Mouse (Mus musculus) MEL (cell line): ENCODE results near the gene F8. TPM values are rescaled to one million over a fixed set of nuclear protein-coding genes. Genes with fewer than 3 reads are reported as not detected.
A peak's percentile ranks its signal among the peaks of the same experiment; 100 is the strongest.

Source experiments
- DNase-seq: peaks from one replicate; pipeline ENCODE4 v3.0.0; 2011; ENCODE audit warnings: low read depth, low spot score
- H3K27ac ChIP-seq: 2 replicates; pipeline ENCODE4 v1.5.1; 2012; ENCODE audit warnings: low read depth, mild to moderate bottlenecking, control low read depth, low read length, moderate library complexity; ENCODE audit not compliant: control insufficient read depth
- H3K27me3 ChIP-seq, 2 experiments: fragments of 150-350 bp in 1 of 2; sonication (generic) in 1 of 2; 2 replicates each; pipeline ENCODE4 v1.6.1; 2012; ENCODE audit warnings: low read length in 2 of 2, mild to moderate bottlenecking in 2 of 2, improper control_type of control experiment in 1 of 2, moderate library complexity in 1 of 2; ENCODE audit not compliant: insufficient read depth in 2 of 2, control insufficient read depth in 1 of 2
- H3K36me3 ChIP-seq, 2 experiments: 2 replicates each; pipeline ENCODE4 v1.6.1; 2012 to 2014; ENCODE audit warnings: low read length in 2 of 2, improper control_type of control experiment in 1 of 2, inconsistent platforms in 1 of 2, mild to moderate bottlenecking in 1 of 2; ENCODE audit not compliant: insufficient read depth in 2 of 2, control insufficient read depth in 1 of 2
- H3K4me1 ChIP-seq, 2 experiments: fragments of 150-350 bp in 1 of 2; sonication (generic) in 1 of 2; 2 replicates each; pipeline ENCODE4 v1.6.1; 2012; ENCODE audit warnings: low read length in 2 of 2, improper control_type of control experiment in 1 of 2, mild to moderate bottlenecking in 1 of 2; ENCODE audit not compliant: insufficient read depth in 2 of 2, control insufficient read depth in 1 of 2
- H3K4me3 ChIP-seq, 2 experiments: fragments of 150-350 bp in 1 of 2; sonication (generic) in 1 of 2; 2 replicates each; pipeline ENCODE4 v1.5.1; 2012; ENCODE audit warnings: low read depth in 2 of 2, low read length in 2 of 2, mild to moderate bottlenecking in 2 of 2, moderate library complexity in 2 of 2, control low read depth in 1 of 2, improper control_type of control experiment in 1 of 2; ENCODE audit not compliant: control insufficient read depth in 1 of 2, insufficient read depth in 1 of 2
- H3K79me2 ChIP-seq: 2 replicates; pipeline ENCODE4 v1.6.1; 2012; ENCODE audit warnings: mild to moderate bottlenecking, low read length, moderate library complexity; ENCODE audit not compliant: control insufficient read depth, poor library complexity, insufficient read depth
- H3K9ac ChIP-seq: 2 replicates; pipeline ENCODE4 v1.6.1; 2012; ENCODE audit warnings: low read depth, mild to moderate bottlenecking, control low read depth, low read length, moderate library complexity; ENCODE audit not compliant: control insufficient read depth, poor library complexity, severe bottlenecking
- H3K9me3 ChIP-seq: fragments of 150-350 bp; sonication (generic); replicated peaks from 2 replicates; pipeline ENCODE4 v1.6.1; 2012; ENCODE audit warnings: mild to moderate bottlenecking, low read length, improper control_type of control experiment, moderate library complexity; ENCODE audit not compliant: insufficient read depth
- CHD1 ChIP-seq: IDR thresholded peaks from 2 replicates; pipeline ENCODE4 v1.6.1; 2012; ENCODE audit warnings: low read depth, mild to moderate bottlenecking, inconsistent platforms, low read length, improper control_type of control experiment
- CHD2 ChIP-seq: IDR thresholded peaks from 2 replicates; pipeline ENCODE4 v1.6.1; 2011; ENCODE audit warnings: low read length, improper control_type of control experiment
- ELF1 ChIP-seq: IDR thresholded peaks from 2 replicates; pipeline ENCODE4 v1.6.1; 2014; ENCODE audit warnings: low read depth, mild to moderate bottlenecking, inconsistent platforms, low read length, improper control_type of control experiment, moderate library complexity
- EP300 ChIP-seq, 2 experiments: IDR thresholded peaks; 2 replicates each; pipeline ENCODE4 v1.6.1; 2011; ENCODE audit warnings: improper control_type of control experiment in 2 of 2, low read length in 2 of 2, low read depth in 1 of 2, mild to moderate bottlenecking in 1 of 2
- KAT2A ChIP-seq: conservative IDR thresholded peaks from 2 replicates; pipeline ENCODE4 v1.6.1; 2012; ENCODE audit warnings: low read depth, low read length, improper control_type of control experiment, inconsistent platforms
- MAFK ChIP-seq: IDR thresholded peaks from 2 replicates; pipeline ENCODE4 v1.6.1; 2011; ENCODE audit warnings: low read depth, mild to moderate bottlenecking, low read length, improper control_type of control experiment, borderline replicate concordance
- MEF2A ChIP-seq: IDR thresholded peaks from 2 replicates; pipeline ENCODE4 v1.6.1; 2014; ENCODE audit warnings: low read depth, mild to moderate bottlenecking, inconsistent platforms, low read length, improper control_type of control experiment; ENCODE audit not compliant: poor library complexity, insufficient replicate concordance, severe bottlenecking; ENCODE audit errors: extremely low read depth
- MYC ChIP-seq: IDR thresholded peaks from 2 replicates; pipeline ENCODE4 v1.6.1; 2011; ENCODE audit warnings: low read depth, mild to moderate bottlenecking, low read length, improper control_type of control experiment, moderate library complexity
- NELFE ChIP-seq: IDR thresholded peaks from 2 replicates; pipeline ENCODE4 v1.6.1; 2011; ENCODE audit warnings: low read depth, low read length, improper control_type of control experiment
- NRF1 ChIP-seq: IDR thresholded peaks from 2 replicates; pipeline ENCODE4 v1.6.1; 2014; ENCODE audit warnings: low read depth, mild to moderate bottlenecking, inconsistent platforms, low read length, improper control_type of control experiment, moderate library complexity; ENCODE audit not compliant: poor library complexity, insufficient read depth, severe bottlenecking
- POLR2A ChIP-seq, 2 experiments: IDR thresholded peaks; 2 replicates each; pipeline ENCODE4 v1.6.1; 2011 to 2012; ENCODE audit warnings: low read length in 2 of 2, mild to moderate bottlenecking in 2 of 2, control low read depth in 1 of 2, improper control_type of control experiment in 1 of 2, low read depth in 1 of 2, moderate library complexity in 1 of 2; ENCODE audit not compliant: control insufficient read depth in 1 of 2, insufficient read depth in 1 of 2, poor library complexity in 1 of 2
- POLR2AphosphoS2 ChIP-seq: IDR thresholded peaks from 2 replicates; pipeline ENCODE4 v1.6.1; 2011; ENCODE audit warnings: low read length, improper control_type of control experiment
- RAD21 ChIP-seq: IDR thresholded peaks from 2 replicates; pipeline ENCODE4 v1.6.1; 2011; ENCODE audit warnings: mild to moderate bottlenecking, low read depth, low read length, improper control_type of control experiment
- SIN3A ChIP-seq: IDR thresholded peaks from 2 replicates; pipeline ENCODE4 v1.6.1; 2012; ENCODE audit warnings: low read length, improper control_type of control experiment, inconsistent platforms
- TAL1 ChIP-seq: IDR thresholded peaks from 2 replicates; pipeline ENCODE4 v1.6.1; 2012; ENCODE audit warnings: mild to moderate bottlenecking, inconsistent platforms, low read length, moderate library complexity, mixed read lengths
- TBP ChIP-seq: IDR thresholded peaks from 2 replicates; pipeline ENCODE4 v1.8.0; 2011; ENCODE audit warnings: low read depth, low read length, improper control_type of control experiment
- TCF12 ChIP-seq: IDR thresholded peaks from 2 replicates; pipeline ENCODE4 v1.6.1; 2014; ENCODE audit warnings: low read depth, mild to moderate bottlenecking, inconsistent platforms, low read length, improper control_type of control experiment, moderate library complexity
- USF1 ChIP-seq: IDR thresholded peaks from 2 replicates; pipeline ENCODE4 v1.6.1; 2014; ENCODE audit warnings: low read depth, mild to moderate bottlenecking, inconsistent platforms, low read length, improper control_type of control experiment, moderate library complexity
- ZKSCAN1 ChIP-seq: IDR thresholded peaks from 2 replicates; pipeline ENCODE4 v1.6.1; 2012; ENCODE audit warnings: low read depth, mild to moderate bottlenecking, inconsistent platforms, low read length, improper control_type of control experiment, moderate library complexity
- ZMIZ1 ChIP-seq: IDR thresholded peaks from 2 replicates; pipeline ENCODE4 v1.6.1; 2012; ENCODE audit warnings: low read depth, mild to moderate bottlenecking, inconsistent platforms, low read length, improper control_type of control experiment, moderate library complexity
- ZNF384 ChIP-seq: IDR thresholded peaks from 2 replicates; pipeline ENCODE4 v1.6.1; 2012; ENCODE audit warnings: low read depth, mild to moderate bottlenecking, inconsistent platforms, low read length, improper control_type of control experiment
- polyA plus RNA-seq, 2 experiments: library from polyadenylated mRNA; stranded (reverse) in 1 of 2; unstranded in 1 of 2; fragments of >175 nt in 1 of 2; fragments of >200 nt in 1 of 2; gene quantifications; 2 replicates each; pipeline versions ENCODE4 v1.2.1 to v1.2.4; 2012; ENCODE audit warnings: low replicate concordance in 2 of 2, low read depth in 1 of 2; ENCODE audit not compliant: insufficient read length in 2 of 2, insufficient read depth in 1 of 2, missing spikeins in 1 of 2
- total RNA-seq: library from RNA; depleted of rRNA; stranded (reverse); fragments of 300-350 nt; gene quantifications from 2 replicates; pipeline ENCODE4 v1.2.3, GENCODE M21; 2012

F8 gene
- total and polyA plus RNA-seq, 3 experiments: 0.65 to 0.67 TPM; not detected in 1

- no peaks in the 10 kb centered on the region for H3K79me2 ChIP-seq
- no peaks in the 10 kb centered on the region for H3K27me3 ChIP-seq
- no peak overlapping the region for H3K4me3 ChIP-seq
- H3K9ac ChIP-seq: no peak overlapping the region
- TF ChIP-seq EP300 (IDR thresholded peaks at IDR 0.05; ENCODE audit: low read depth in 1 of 2, low read length in 2 of 2) (0 out of 4 replicates have a peak, but pooled peaks of 1 of the 2 experiments have one; percentile 8), ZNF384 (0 out of 2 replicates have a peak, but pooled peaks have one; percentile 38), POLR2AphosphoS2 (no peak), RAD21 (no peak), NRF1 (no peak), MAFK (peak; percentile 35; the same call in 1 of the 2 replicates), TAL1 (peak; percentile 44; the same call in 1 of the 2 replicates), CHD1 (no peak), ZMIZ1 (no peak), ZKSCAN1 (no peak)
- no peaks in the 10 kb centered on the region; a peak in 1 of 4 replicates for H3K4me1 ChIP-seq
- H3K9me3 ChIP-seq: no peaks in the 10 kb centered on the region
- DNase-seq: peak; percentile 53
- H3K36me3 ChIP-seq: peaks cover 0 to 5% of the 10 kb centered on the region in 2 experiments; a peak in 2 of 4 replicates
- H3K27ac ChIP-seq: no peak overlapping the region
These were observed 244.7 kb downstream of the F8 start for GRCm38 (mm10) chrX:75137729-75138128.

- no peak for DNase-seq
- Histone ChIP-seq H3K4me1 (no peaks in the 10 kb centered on the region; a peak in 1 of 4 replicates), H3K9ac (no peak overlapping the region), H3K9me3 (no peaks in the 10 kb centered on the region), H3K27me3 (no peaks in the 10 kb centered on the region), H3K79me2 (no peaks in the 10 kb centered on the region), H3K27ac (no peak overlapping the region), H3K36me3 (peaks cover 0 to 5% of the 10 kb centered on the region in 2 experiments; a peak in 2 of 4 replicates), H3K4me3 (no peak overlapping the region)
- no peak for TF ChIP-seq CHD2
These were observed 245.5 kb downstream of the F8 start for GRCm38 (mm10) chrX:75136938-75137337.

- peak; percentile 90 for DNase-seq
- Histone ChIP-seq H3K27ac (peak within 1 kb of the TSS; percentile 64), H3K4me1 (peaks cover 2 to 3% of the 10 kb centered on the region in 2 experiments; a peak in 3 of 4 replicates), H3K4me3 (peak within 1 kb of the TSS; percentile 86 to 91), H3K79me2 (peaks cover 2% of the 10 kb centered on the region; the same call in 1 of the 2 replicates), H3K36me3 (peaks cover 0 to 11% of the 10 kb centered on the region in 2 experiments; a peak in 2 of 4 replicates), H3K9ac (peak within 1 kb of the TSS; percentile 76), H3K9me3 (no peaks in the 10 kb centered on the region), H3K27me3 (no peaks in the 10 kb centered on the region)
- no peak for TF ChIP-seq KAT2A
- TF ChIP-seq MYC: no peak
- TF ChIP-seq TCF12: 0 out of 2 replicates have a peak, but pooled peaks have one; percentile 10
- no peak for TF ChIP-seq MEF2A
- TF ChIP-seq NRF1: peak; percentile 18; the same call in 1 of the 2 replicates
- TF ChIP-seq ZKSCAN1: no peak
- TF ChIP-seq USF1: no peak
- TF ChIP-seq SIN3A: peak; percentile 28; the same call in 1 of the 2 replicates
- peak; percentile 37 to 61; a peak in 2 of 4 replicates for TF ChIP-seq POLR2A (IDR thresholded peaks at IDR 0.05; ENCODE audit: control insufficient read depth in 1 of 2, insufficient read depth in 1 of 2, low read depth in 1 of 2, low read length in 2 of 2, poor library complexity in 1 of 2)
- TF ChIP-seq NELFE: peak; percentile 46; the same call in 1 of the 2 replicates
- TF ChIP-seq ELF1: no peak
- 0 out of 2 replicates have a peak, but pooled peaks have one; percentile 16 for TF ChIP-seq TBP
- TF ChIP-seq POLR2AphosphoS2: no peak
- TF ChIP-seq RAD21: no peak
These were observed 251.8 kb downstream of the F8 start, which contains the start of gene Mpp1 for GRCm38 (mm10) chrX:75130467-75131160. TSS of gene Mpp1 (minus strand) at chrX:75131016.
